In genomic region chr5:147418394-147419121, GRCm38 (mm10) we compare ENCODE assay signal across 9 mouse cellular contexts. TPM values are rescaled to one million over a fixed set of nuclear protein-coding genes. Genes with fewer than 3 reads are reported as not detected.
A peak's percentile ranks its signal among the peaks of the same experiment; 100 is the strongest.
DNase-seq lines count a peak whose midpoint lies in the region; ATAC-seq and TF ChIP-seq lines count a peak whose summit lies in the region.
"Had no signal": no experiment of that assay in that cellular context is flagged by ENCODE, and none has a peak within 500 bp of the region (broad histone marks: within the 10 kb centered on the region; RNA-seq: fewer than 3 reads in every experiment).

No protein-coding gene starts in this region.

- no peaks in the 10 kb centered on the region for H3K27me3 ChIP-seq in forebrain, postnatal 0 days (ENCODE audit: insufficient read depth, low read length)
- H3K27me3 ChIP-seq in forebrain, embryonic 11.5 days (ENCODE audit: control insufficient read depth, insufficient read depth, low read length), result no peaks in the 10 kb centered on the region
- H3K27me3 ChIP-seq: limb, embryonic 15.5 days had no signal

- H3K4me2 ChIP-seq in forebrain, postnatal 0 days (ENCODE audit: low read depth), result no peak overlapping the region
- no peak overlapping the region for H3K4me2 ChIP-seq in forebrain, embryonic 11.5 days (ENCODE audit: low read depth, low read length, severe bottlenecking)
- H3K4me2 ChIP-seq: limb, embryonic 15.5 days had no signal

- 58% methylated on average over 10 of the region's 10 CpGs for WGBS in forebrain, postnatal 0 days
- 54% methylated on average over 10 of the region's 10 CpGs for WGBS in forebrain, embryonic 11.5 days

- H3K9me3 ChIP-seq in forebrain, postnatal 0 days (ENCODE audit: low read length), result no peaks in the 10 kb centered on the region
- no peaks in the 10 kb centered on the region for H3K9me3 ChIP-seq in forebrain, embryonic 11.5 days (ENCODE audit: control insufficient read depth, low read length)
- H3K9me3 ChIP-seq: limb, embryonic 15.5 days had no signal

- H3K27ac ChIP-seq in forebrain, postnatal 0 days (ENCODE audit: low read depth, low read length), result no peak overlapping the region
- H3K27ac ChIP-seq in forebrain, embryonic 11.5 days (ENCODE audit: low read depth, low read length), result no peak overlapping the region
- H3K27ac ChIP-seq: limb, embryonic 15.5 days had no signal

- no peak for ATAC-seq in forebrain, postnatal 0 days
- ATAC-seq in forebrain, embryonic 11.5 days (replicated peaks; ENCODE audit: low FRiP score), result no peak

- peak; percentile 56 for TF ChIP-seq CTCF in forebrain, postnatal 0 days (IDR thresholded peaks at IDR 0.05; ENCODE audit: low read depth)

- no peak overlapping the region for H3K4me3 ChIP-seq in forebrain, postnatal 0 days (ENCODE audit: low read depth, low read length)
- no peak overlapping the region for H3K4me3 ChIP-seq in forebrain, embryonic 11.5 days (ENCODE audit: low read depth, low read length)
- H3K4me3 ChIP-seq: limb, embryonic 15.5 days had no signal

- no peak for DNase-seq in forebrain, postnatal 0 days
- DNase-seq in forebrain, embryonic 11.5 days (ENCODE audit: low spot score), result no peak
- peak; percentile 83 for DNase-seq in MEL-GATA-1-ER (ENCODE audit: extremely low read depth, low read depth)
- peak; percentile 35 for DNase-seq in gastrocnemius, adult 18-20 months (ENCODE audit: low spot score)
- DNase-seq in kidney, adult 9 months, result peak; percentile 46
- DNase-seq in lung, postnatal 25 days (ENCODE audit: low spot score), result peak; percentile 45
- DNase-seq in thymus, postnatal 0 days (ENCODE audit: low spot score), result peak; percentile 91
- no peak for DNase-seq in urinary bladder, postnatal 4 days (ENCODE audit: low spot score in 2 of 2)

- no peaks in the 10 kb centered on the region for H3K4me1 ChIP-seq in forebrain, postnatal 0 days (ENCODE audit: insufficient read depth)
- H3K4me1 ChIP-seq in forebrain, embryonic 11.5 days (replicated peaks; ENCODE audit: control insufficient read depth, insufficient read depth, low read length), result no peaks in the 10 kb centered on the region
- H3K4me1 ChIP-seq: limb, embryonic 15.5 days had no signal

- H3K36me3 ChIP-seq in forebrain, postnatal 0 days (ENCODE audit: insufficient read depth), result no peaks in the 10 kb centered on the region
- H3K36me3 ChIP-seq in forebrain, embryonic 11.5 days (ENCODE audit: control insufficient read depth, insufficient read depth, low read length), result no peaks in the 10 kb centered on the region
- H3K36me3 ChIP-seq: limb, embryonic 15.5 days had no signal

- H3K9ac ChIP-seq in forebrain, postnatal 0 days, result no peak overlapping the region
- no peak overlapping the region for H3K9ac ChIP-seq in forebrain, embryonic 11.5 days (ENCODE audit: low read length)
- H3K9ac ChIP-seq: limb, embryonic 15.5 days had no signal

RNA-seq across cellular contexts. Expression of gene Pan3, which starts 11.4 kb away (rescaled TPM):
- total RNA-seq in forebrain, postnatal 0 days (2014; rRNA removed), result 50.5 and 68.0 TPM in 2 replicates
- polyA plus RNA-seq in forebrain, postnatal 0 days (2015; fragmentation: Nextera tagmentation; extraction: Ambion mirVana), result 39.0 and 52.6 TPM in 2 replicates
- 57.9 and 59.3 TPM in 2 replicates for polyA plus RNA-seq in forebrain, embryonic 11.5 days (2014; fragmentation: Nextera tagmentation; extraction: Ambion mirVana)
- 10 to 100 TPM; 19.4 to 20.0 TPM for total RNA-seq in gastrocnemius, adult 18-20 months (2021)
- polyA plus RNA-seq in thymus, postnatal 0 days (2015; fragmentation: Nextera tagmentation; extraction: Ambion mirVana), result 139 and 191 TPM in 2 replicates

RNA-seq across cellular contexts. Expression of gene Flt3, which starts 18.3 kb away (rescaled TPM):
- 0.77 and 0.86 TPM in 2 replicates for total RNA-seq in forebrain, postnatal 0 days (2014; rRNA removed)
- 0.35 and 0.68 TPM in 2 replicates for polyA plus RNA-seq in forebrain, postnatal 0 days (2015; fragmentation: Nextera tagmentation; extraction: Ambion mirVana)
- 0.08 TPM in 1 of 2 replicates, not detected in the other for polyA plus RNA-seq in forebrain, embryonic 11.5 days (2014; fragmentation: Nextera tagmentation; extraction: Ambion mirVana)
- total RNA-seq in gastrocnemius, adult 18-20 months (2021), result under 1 TPM; 0.07 TPM
- 2.6 and 3.1 TPM in 2 replicates for polyA plus RNA-seq in thymus, postnatal 0 days (2015; fragmentation: Nextera tagmentation; extraction: Ambion mirVana)

Comparison
In these comparisons a context has a peak if more than half of its experiments do, and no peak if none do; other contexts are left out.
1. DNase-seq: peak in MEL-GATA-1-ER (single experiment), gastrocnemius, adult 18-20 months (single experiment), kidney, adult 9 months (single experiment), lung, postnatal 25 days (single experiment) and thymus, postnatal 0 days (single experiment); none in forebrain, postnatal 0 days (single experiment), forebrain, embryonic 11.5 days (single experiment) and urinary bladder, postnatal 4 days (0 of 2).